Mouse (Mus musculus): ENCODE results near the gene Prl6a1. TPM values are rescaled to one million over a fixed set of nuclear protein-coding genes. Genes with fewer than 3 reads are reported as not detected.

Prl6a1 gene
- total RNA-seq (2017): not detected in 2 replicates

DNA sequence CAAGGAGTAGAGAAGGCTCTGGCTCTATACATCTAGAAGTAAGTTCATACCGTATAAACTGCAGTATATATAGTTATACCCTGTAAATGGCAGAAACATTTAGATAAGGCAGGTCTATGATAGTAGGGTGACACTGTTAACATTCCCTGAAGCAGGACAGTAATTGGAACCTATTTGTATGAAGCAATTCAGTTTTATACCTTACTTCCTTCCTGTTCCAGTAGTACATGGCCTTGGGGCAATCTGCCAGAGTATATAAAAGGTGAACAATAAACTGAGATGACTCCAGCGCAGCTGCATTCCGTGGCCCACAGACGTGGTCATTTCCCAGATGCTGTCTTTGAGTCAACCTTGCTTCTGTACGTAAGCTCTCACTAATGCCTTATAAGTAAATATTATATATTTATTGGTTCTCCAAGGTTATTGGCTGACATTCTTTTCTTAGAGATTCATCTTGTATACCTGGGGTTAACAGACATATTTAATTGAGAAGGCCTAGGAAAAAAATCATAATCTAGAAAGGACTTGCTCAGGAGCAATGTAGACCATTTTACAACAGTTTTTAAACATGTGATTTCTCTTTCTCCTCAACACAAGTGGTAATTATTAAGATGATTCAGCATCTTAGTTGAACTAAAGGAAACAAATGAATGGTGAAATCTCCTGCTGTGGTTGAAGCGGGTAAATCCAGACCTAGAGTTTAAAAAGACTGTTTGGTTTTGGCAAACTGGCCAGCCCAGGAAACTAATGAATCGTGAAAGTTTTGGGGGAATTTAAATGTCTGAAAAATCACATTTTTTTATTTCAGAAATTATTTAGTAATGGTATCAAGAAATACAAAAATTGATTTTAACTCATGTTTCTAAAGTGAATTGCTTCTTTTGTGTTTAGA is at the start of gene Prl6a1:
Prl6a1 (plus strand) TSS at position 294 of the 892 bp plus-strand sequence.
- ATAC-seq (ENCODE audit: extremely low read depth, insufficient number of reproducible peaks, low FRiP score, poor library complexity, severe bottlenecking): no peak

DNA sequence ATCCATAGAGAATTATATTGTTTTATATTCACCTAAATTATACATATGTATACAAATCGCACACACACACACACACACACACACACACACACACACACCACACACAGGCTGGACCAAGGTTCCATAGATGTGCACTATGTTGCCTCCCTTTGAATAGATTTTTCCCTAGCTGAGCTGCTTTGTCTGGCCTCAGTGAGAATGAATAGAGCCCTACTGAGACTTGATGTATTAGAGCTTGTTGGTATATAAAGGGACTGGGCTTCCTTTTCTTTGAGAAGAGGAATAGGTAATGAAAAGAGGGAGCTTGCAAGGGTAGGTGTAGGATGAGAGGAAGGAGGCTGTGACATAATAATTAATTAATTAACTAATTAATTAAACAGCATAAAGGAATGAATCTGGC is 22.6 kb downstream of the Prl6a1 start:
- ATAC-seq (ENCODE audit: extremely low read depth, insufficient number of reproducible peaks, low FRiP score, poor library complexity, severe bottlenecking): no peak

DNA sequence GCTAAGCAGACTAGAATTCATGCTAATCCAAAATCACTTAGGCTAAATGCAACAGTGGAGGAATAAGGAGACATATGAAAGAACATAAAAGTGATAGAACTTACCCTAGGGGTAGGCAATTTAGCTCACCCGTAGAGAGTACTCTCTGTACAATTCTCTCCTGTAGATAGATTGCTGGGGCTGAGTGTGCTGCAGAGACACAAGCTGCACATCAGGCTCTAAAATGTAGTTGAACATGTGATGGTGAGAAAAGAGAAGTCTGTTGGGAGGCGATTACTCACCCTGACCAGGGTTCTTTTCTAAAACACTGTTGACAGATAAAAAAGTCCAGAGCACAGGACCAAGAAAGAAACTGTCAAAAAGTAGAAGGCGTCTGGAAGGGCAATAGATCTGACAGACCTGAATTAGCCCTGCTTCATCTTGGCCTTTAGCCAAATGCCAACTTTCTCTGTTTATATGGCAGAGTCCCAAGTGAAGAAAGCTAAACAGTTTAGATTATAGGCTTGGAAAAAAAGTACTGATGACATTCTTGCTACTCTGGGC is 30.4 kb downstream of the Prl6a1 start:
- no peak for ATAC-seq (ENCODE audit: extremely low read depth, insufficient number of reproducible peaks, low FRiP score, poor library complexity, severe bottlenecking)

DNA sequence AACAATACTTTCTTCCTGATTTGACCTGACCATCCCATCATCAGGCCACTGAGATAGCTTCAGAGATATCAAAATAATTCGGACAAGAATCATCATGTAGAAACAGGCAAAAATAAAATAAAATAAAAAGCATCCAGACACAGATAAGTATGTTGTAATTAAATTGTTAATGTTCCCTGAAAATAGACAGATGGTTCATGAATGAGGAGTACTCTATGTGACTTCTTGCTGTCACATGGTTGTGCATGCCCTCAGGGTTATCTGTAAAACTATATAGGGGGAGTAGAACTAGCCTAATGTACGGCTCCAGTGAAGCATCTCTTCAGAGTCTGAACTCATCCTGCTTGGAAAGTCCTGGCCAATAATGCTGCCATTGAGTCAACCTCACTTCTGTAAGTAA is 32.9 kb downstream of the Prl6a1 start, which contains the start of gene Prl8a2:
Prl8a2 (plus strand) TSS at position 301 of the 400 bp plus-strand sequence.
- no peak for ATAC-seq (ENCODE audit: extremely low read depth, insufficient number of reproducible peaks, low FRiP score, poor library complexity, severe bottlenecking)

Other genes with a start within 250 kb of the Prl6a1 start
- not detected in 2 replicates for gene Prl3d1, start 218.4 kb upstream of the Prl6a1 start, total RNA-seq (2017)
- not detected in 2 replicates for gene Prl3d2, start 190.9 kb upstream of the Prl6a1 start, total RNA-seq (2017)
- gene Prl3d3, start 155.8 kb upstream of the Prl6a1 start, total RNA-seq (2017): not detected in 2 replicates
- not detected in 2 replicates for gene Prl3c1, start 116.0 kb upstream of the Prl6a1 start, total RNA-seq (2017)
- not detected in 2 replicates for gene Prl3b1, start 70.8 kb upstream of the Prl6a1 start, total RNA-seq (2017)
- not detected in 2 replicates for gene Prl3a1, start 53.2 kb upstream of the Prl6a1 start, total RNA-seq (2017)
- not detected in 2 replicates for gene Prl8a2, start 33.0 kb downstream of the Prl6a1 start, total RNA-seq (2017)
- gene Prl2b1, start 78.2 kb downstream of the Prl6a1 start, total RNA-seq (2017): not detected in 2 replicates
- not detected in 2 replicates for gene Prl8a6, start 126.1 kb downstream of the Prl6a1 start, total RNA-seq (2017)
- not detected in 2 replicates for gene Prl8a8, start 200.6 kb downstream of the Prl6a1 start, total RNA-seq (2017)

Measured in neutrophil, adult 5-6 weeks (primary cell).